Mouse (Mus musculus) inflammation-experienced regulatory T-cells (primary cell): ENCODE results near the gene Arhgef26. TPM values are rescaled to one million over a fixed set of nuclear protein-coding genes. Genes with fewer than 3 reads are reported as not detected.

Source experiments
- polyA plus RNA-seq, 2 experiments: library from polyadenylated mRNA; unstranded; fragments of 100-300 nt; shearing (Covaris generic); gene quantifications; one replicate each; pipeline ENCODE4 v1.2.1; 2017

Gene Arhgef26
- 1 to 10 TPM in 1 of 2 experiments, under 1 TPM in 1; 0.53 to 2.5 TPM for polyA plus RNA-seq

DNA sequence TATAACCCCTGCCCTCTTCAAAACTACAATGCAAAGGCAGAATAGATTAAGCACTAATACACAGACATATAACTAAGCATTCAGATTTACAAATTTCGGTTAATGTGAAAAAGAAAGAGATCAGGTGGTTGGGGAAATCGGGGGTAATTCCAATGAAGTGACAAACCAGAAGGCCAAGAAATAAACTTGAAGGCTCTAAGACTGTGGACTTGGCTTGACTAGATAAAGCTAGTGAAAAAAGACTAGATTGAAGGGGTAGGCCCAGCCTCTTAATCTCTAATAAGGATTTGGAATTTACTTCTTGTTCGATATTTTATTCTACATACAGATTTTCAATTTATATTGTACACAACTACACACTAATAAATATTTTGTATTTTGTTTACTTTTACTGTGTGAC, at the start of gene Arhgef26:
Gene Arhgef26 (plus strand): TSS at position 301 of the 400 bp plus-strand sequence.

DNA sequence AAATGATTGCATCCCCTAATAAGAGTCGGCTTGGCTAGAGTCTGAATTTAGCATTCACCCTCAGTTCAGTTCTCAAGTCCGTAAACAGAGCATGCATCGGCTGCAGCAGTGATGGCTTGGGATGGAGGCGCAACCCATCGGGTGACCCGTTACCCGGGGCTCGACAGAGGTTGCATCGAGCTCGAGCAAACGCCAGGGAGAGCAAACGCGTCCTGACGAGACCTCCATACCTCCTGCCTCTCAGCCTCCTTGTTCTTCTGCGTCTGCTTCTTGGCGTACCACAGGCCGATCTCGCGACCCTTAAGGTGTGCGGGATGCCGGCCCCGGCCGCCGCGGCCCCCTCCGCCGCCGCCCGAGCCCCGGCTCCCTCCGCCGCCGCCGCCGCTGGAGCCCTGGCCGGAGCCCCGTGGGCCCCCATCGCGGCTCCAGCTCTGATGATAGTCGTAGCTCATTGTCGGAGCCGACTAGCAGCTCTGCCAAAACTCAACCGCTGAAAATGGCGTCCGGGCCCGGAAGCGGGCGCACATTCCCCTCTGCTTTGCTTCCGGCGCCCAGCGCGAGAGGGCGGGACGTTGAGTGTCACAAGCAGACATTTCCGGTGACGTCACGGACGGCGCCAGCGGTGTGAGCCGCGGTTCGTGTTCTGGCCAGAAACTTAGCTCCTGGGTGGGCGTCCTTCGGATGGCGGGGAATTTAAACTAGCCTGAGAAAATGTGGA, 168.5 kb downstream of the Arhgef26 start, which contains the start of gene Dhx36:
Gene Dhx36 (minus strand): TSS at position 517 of the 718 bp plus-strand sequence.

Other genes starting within 250 kb of the Arhgef26 start
- 10 to 100 TPM; 39.1 to 39.7 TPM for gene Dhx36, start 168.7 kb downstream of the Arhgef26 start, polyA plus RNA-seq